Mouse (Mus musculus): ENCODE measurements around the gene Jak1.

DNA sequence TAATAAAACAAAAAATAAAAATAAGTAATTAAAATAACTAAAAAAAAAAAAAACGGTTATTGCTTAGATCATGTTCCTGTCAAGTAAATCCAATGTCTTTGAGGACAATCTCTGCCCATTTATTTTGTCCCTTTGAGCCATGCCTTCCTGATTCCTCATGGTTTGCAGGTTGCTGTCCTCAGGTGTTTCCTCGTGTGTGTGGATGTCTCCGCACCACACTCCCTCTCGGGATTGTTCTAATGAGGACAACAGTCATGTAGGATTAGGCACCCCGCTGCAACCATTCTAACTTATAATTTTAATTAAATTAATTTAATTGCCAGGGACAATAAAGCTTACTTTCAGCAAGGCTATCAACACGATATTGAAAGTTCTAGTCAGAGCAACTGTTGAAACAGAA, 21.5 kb upstream of the Jak1 start:
- TF ChIP-seq CTCF (IDR thresholded peaks at IDR 0.05; ENCODE audit: borderline replicate concordance, control insufficient read depth, extremely low read depth, insufficient read depth, low read length, poor library complexity) (no peak), POLR2A (IDR thresholded peaks at IDR 0.05; ENCODE audit: control insufficient read depth, extremely low read depth, insufficient read depth, low read length, poor library complexity) (no peak)

Data from thymus, adult 2 months (tissue).